Mouse (Mus musculus) layer of hippocampus, adult 9-10 months (tissue): Measurements from ENCODE around the gene Igf2bp1.

Experiments
- DNase-seq: peaks from one replicate; pipeline ENCODE4 v3.0.0; 2022; ENCODE audit warnings: low spot score

Igf2bp1 gene

DNA sequence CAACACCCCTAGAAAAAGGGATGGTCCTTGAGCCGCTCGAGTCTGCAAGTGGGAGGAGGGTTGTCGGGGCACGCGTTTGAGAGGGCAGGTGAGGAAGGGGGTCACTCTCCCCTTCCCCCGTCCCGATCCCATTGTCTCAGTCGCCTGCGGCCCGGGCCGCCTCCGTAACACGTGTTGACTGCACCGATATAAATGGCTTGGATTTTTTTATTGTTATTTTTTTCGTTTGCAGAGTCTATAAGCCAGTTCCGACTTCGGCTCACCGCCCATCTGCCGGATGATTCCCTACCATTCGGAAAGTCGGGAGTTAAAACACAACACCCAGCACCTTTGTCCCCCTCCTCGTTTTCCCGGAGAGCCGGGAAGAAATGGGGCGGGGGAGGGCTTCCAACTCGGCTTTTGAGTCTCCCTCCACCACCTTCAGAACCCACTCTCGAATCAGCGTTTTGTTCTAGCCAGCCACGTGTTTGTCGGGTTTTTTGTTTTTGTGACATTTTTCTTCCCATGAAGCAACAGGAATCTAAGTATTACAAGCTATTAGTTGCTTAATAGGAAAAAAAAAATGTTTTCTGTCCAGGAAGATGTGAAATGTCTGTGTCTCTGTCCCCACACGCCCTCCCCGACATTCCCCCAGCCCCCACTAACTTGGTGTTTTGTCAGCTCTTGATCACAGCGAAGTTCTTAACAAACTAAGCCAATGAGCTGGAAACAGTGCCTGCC, 1.9 kb upstream of the Igf2bp1 start:
- no peak for DNase-seq

DNA sequence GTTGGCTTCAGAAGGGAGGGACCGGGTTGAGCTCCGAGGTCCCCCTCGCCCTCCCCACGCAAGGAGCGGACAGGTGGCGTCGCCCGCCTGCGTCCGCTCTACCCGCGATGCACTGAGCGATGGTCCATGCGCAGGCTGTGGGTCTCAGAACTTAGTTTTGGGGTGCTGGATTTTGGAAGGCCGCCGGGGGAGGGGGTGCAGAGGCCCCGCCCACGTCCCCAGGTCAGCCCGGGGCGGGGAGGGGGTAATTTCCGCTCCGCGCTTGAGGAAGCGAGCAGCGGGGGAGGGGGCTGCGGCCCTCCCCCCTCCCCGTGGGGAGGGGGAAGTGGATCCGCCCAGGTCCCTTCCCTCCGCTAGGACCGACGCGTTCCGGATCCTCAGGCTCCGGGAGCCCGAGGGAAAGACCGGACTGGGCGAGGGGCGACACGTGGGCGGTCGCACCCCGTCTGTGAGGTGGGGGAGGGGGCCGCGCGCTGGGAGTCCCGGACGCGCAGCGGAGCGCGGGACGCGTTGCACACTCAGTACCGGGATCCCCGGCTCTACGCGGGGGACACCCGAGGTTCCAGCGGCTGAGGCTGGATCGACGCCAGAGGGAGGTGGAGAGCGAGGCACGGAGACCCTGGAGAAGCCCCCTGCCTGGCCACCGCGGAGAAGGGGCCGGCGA, 1.2 kb upstream of the Igf2bp1 start:
- DNase-seq: no peak

DNA sequence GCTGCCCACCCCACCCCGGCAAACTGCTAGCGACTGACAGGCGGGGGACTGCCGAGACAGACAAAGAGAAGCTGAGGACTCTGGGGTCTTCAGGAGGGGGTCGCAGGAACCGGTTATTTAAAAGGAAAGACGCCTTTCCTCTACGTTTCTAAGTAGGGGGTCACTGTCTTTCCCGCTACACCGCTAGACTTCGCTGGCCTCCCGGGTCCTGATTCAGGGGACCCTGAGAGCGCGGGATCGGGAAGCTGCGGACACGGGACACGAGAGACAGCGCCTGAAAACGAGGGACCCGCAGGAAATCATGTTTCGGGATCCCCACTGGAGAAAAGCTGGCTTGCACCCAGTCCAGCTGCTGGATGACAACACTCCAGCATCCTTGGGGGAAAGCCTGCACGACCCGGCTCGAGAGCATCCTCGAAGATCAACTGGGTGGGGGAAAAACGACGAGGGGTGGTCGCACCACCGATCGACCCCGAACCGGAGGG, 669 bp upstream of the Igf2bp1 start:
- no peak for DNase-seq

DNA sequence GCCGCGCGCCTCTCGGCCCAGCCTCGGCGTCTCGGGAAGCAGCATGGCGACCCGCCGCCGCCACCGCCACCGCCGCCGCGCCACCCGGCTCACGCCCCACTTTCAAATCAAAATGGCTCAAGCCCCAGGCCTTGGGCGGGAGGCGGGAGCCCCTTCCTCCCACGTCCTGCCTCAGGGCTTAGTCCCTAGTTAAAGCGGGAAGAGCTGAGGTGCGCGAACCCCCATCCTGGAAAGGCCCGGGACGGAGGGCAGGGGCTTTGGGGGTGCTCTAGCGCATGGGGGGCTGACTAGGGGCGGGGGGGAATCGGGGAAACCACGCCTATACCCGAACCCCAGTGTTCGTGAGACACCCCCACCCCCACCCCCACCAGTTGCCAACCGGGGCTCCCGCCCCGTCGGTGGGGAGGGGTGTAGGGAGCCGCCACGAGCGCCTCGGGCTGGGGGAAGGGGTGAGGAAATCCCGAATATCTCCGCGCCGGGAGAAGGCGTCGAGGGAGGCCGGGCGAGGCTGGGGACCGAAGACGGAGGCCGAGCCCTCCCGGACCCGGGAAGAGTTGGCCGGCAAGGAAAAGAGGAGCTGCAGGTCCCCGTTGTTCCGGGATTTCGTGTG, 842 bp downstream of the Igf2bp1 start:
- no peak for DNase-seq

DNA sequence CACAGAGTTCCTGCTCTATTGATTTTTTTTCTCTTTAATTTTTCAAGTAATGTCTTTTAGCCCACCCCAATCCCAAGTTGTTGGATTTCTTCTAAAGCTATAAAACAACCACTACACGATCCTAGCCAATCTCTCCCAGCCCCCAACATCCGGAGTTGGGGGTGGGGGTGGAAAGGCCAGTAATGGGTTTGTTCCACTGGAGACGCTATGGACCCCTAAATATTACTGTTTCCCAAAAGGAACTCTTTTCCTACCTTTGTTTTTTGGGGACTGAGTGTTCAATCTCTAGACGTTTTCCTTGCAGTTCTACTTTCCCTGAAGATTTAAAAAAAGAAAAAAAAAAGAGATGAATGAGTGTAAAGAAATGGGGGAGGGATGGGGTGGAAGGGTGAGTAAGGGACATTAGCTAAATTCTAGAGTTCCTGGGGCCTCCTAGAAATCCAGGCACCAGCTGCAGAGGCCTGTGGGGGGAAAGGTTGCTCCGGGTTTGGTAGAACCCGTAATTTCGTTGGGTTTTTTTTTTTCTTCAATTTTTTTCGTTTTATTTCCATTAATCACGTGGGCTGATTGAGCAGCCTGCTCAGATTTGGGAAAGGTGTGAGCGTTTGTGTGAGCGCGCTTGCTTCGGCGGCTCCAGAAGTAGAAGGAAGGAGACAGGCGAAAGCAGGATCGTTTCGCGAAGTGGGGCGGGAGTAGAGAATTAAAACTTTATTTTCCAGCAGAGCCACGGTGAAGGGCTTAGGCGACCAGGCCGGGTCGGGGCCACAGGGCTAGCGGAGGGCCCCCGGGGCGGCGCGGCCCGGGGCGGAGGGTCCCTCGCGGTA, 1.6 kb downstream of the Igf2bp1 start:
- no peak for DNase-seq

DNA sequence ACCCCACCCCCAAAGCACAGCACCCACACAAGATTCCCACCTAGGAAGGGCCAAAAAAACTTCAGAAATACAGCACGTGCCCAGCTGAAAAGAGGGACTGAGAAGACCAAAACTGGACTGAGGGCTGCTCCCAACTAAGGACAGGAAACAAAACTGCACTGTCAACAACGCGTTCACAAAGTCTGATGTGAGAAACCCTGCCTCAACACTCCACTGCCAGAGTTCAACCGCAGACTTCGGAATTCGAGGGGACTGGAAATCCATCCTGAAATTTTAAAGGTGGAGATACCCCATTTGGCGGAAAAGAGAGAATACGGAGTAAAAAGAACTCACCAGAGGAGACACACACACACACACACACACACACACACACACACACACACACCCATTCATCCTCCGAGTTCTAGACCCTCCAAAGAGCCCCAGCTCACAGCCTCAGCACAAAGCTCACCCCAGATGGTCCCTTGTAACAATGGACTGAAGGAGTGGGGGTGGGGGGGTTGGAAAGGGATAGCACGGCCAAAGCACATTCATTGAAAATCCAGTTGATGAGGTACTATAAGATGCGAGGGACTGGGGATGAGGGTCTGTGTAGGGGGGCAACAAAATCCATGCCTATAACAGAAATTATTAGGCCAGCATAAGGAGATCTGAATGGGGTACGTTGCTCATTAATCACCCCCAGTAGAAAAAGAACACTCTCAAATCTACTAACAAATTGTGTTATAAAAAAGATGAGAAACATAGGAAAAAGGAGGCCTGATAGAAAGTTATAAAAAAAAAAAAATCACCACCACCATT, 2.4 kb downstream of the Igf2bp1 start:
- no peak for DNase-seq

DNA sequence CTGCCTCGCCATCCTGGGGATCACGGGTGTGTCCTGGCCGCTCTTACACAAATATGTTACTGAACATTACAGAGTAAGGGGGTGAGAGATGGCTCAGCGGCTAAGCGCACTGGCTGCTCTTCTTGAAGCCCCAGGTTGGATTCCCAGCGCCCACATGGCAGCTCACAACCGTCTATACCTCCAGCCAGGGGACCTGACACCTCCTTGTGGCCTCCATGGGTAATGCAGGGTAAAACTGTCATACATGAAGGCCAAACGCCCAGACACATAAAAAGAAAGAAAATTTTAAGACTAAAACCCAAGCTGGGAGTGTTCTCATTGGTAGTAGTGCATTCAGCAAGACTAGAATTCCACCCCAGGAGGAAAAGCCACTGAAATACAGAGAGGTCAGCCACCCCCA, 11.6 kb downstream of the Igf2bp1 start:
- no peak for DNase-seq

DNA sequence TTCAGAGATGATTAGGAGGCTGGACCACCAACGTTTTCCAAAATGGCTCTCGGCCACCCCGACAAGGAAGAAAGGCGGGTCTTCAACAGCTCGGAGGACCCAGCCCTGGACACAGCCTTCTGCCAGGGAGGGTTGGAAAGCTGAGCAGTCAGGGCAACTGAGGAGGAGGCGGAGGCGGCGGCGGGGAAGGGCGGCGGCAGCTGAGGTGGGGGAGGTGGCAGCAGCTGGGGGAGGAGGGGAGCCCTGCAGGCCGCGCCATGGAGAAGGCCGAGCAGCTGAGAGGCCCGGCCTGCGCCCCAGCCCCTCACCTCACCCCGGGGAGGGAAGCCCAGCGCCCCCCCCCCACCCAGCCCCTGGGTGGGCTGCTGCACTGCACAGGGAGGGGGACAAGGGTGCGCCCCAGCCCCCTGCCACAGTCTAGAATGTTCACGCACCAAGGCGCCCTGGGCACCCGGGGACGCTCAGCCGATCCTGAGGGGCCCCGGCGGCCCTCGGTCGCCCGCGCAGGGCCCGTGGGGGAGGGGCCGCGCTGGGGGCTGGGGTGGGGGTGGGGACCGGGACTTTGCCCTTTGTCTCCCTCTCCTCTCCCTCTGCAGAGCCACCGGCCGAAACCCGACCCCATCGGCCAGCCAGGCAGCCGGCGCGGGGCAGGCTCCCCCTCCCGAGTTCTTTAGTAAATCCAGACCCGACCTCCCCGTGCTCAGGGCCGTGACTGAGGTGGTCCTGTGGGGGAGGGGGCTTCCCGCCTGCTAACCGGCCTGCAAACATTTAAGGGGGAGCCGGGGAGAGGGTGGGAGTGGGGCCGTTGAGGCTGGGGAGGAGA, 14.6 kb downstream of the Igf2bp1 start:
- no peak for DNase-seq

DNA sequence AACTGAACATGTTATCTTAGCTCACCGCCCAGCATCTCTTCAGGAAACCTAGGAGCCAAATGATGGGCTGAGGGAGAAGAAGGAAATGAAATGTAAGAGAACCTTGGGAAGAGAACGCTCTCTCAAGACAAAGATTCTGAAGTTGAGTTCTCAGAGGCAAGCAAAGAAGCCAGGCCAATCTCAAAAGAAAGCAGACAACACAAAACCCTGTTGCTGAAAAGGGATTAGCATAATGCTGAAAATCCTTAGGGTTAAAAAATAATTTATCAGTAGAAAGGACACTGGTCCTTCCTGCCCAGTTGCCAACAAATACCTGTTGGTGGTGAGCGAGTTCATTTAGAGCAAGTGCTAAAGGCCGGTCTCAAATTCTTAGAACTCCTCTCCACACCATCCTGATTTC, 15.3 kb downstream of the Igf2bp1 start:
- DNase-seq: no peak

DNA sequence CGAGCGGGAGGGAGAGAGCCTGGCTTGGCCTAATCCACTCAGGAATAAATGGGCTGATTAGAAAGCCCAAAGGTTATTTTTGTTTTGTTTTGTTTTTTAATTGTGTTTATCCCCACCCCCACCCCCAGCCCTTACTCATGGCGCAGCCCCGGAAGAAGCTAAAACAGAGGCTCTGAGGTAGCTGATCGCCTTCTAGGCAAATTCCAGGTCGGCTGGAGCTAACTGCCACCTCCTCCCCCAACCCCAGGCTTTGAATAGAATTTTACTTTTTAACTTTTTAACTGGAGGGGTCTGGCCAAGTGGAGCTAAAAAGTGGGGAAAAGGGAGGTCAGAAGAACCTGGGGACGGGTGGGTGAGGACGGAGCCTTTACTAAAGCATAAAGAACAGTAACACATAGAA, 15.9 kb downstream of the Igf2bp1 start:
- DNase-seq: no peak

DNA sequence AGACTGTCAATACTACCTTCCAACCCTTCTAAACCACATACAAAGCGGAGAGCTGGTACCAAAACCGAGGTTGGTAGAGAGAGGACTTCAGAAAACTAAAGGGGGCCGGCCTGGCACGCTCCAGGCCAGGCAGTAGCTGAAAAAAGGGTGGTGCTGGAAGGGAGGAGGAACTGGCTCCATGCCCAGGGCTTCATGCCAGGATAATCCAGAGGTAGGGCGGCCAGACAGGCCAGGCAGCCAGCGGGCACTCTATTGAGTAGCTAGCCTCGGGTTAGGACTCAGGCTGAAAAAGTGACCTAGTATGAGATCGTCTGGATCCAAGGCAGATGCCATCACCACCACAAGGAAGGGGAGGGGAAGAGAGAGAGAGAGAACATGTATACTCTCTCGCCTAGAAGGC, 17.2 kb downstream of the Igf2bp1 start:
- DNase-seq: no peak

DNA sequence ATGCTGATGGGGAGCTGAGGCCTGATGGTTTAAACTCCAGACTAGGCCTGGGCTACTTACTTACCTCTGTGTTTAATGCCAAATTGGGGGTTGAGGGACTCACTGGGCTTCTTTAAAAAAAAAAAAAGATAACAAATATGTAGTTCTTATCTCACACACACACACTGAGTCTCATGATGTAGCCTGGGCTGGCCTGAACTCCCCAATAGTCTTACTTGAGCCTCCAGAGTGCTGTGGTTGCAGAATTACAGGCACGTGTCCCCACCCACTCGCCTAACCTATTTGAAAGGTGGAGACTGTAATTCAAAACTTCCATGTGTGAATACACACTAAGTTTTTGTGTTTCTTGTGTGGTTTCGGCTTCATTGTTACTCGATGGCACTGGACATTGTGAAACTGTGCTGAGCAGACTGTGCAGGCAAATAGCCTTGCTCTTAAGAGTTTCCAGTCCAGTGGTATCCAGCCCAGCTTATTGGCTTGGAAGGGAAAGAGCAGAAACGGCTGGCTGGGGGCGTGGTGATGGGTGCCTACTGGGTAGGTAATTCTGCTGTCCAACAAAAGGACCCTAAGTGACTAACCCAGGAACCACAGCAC, 17.8 kb downstream of the Igf2bp1 start:
- no peak for DNase-seq

DNA sequence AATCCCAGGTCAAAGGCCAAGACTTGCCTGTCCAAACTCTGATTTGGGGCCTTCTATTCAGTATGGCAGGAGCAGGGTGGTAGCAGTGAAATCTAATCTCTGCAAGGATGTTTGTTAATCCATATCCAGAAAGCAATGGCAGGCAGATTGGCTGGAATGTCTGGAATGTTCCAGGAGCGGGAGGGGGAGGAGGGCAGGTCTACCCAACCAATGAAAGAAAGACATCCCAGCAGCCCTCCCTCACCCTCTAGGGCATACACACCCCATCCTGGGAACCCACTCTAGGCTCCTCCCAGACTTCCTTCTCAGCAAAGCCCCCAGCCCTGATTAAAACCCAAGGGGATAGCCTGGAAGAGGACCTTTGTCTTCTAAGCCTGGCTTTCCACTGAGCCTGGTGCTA, 23.3 kb downstream of the Igf2bp1 start:
- DNase-seq: no peak

DNA sequence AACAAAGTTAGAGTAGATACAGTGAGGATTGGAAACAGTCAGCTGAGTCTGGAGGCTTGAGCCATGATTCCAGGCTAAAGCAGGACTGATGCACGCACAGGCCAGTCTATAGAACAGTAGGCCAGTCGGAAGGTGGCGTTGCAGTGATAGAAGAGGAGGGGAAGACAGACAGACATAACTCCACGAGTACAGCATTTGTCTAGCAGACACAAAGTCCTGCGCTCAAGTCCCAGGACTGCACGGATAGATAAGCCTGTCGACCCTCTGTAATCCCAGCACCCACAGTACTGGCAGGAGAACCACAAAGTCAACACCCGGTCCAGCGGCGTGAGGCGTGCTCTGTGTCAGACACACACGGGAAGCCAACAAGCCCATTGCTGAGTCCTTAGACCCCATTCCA, 23.9 kb downstream of the Igf2bp1 start:
- no peak for DNase-seq

DNA sequence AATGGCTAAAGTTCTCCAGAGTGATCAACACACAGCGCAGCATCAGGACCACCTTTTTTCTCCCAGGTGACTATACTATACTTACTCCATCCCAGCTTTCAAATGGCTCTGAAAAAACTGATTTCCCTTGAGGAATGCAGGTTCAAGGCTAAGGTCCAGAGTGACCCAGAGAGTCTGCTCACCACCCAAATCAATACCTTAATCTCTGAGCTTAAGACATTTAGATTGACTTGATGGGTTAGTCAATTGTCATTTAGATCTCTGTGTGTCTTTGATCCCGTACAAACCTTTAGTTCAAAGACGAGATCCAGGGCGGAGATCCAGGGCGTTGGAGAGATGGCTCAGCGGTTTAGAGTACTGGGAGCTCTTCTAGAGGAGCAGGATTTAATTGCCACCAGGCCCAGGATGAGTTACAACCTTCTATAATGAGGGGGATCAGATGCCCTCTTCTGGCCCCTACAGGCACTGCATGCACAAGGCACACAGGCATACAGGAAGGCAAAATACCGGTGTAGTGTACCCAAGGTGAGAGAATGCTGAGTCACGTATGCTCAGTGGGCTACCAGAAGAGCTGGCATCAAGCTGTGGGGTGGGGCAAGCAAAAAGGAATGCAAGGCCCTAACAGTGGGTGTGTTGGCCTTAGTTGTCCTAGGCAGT, 24.9 kb downstream of the Igf2bp1 start:
- DNase-seq: no peak

DNA sequence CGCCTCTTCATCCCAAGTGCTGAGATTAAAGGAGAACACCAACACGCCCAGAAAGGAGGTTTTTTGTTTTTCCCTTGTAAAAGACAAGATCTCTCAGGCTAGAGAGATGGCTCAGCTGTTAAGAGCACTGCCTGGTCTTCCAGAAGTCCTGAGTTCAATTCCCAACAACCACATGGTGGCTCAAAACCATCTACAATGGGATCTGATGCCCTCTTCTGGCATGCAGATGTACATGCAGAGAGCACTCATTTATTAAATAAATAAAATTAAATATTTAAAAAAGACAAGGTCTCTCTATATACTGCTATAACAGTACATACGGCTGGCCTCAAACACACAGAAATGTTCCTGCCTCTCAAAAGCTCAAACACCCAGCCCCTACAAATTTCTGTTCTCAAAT, 27.3 kb downstream of the Igf2bp1 start:
- DNase-seq: no peak

DNA sequence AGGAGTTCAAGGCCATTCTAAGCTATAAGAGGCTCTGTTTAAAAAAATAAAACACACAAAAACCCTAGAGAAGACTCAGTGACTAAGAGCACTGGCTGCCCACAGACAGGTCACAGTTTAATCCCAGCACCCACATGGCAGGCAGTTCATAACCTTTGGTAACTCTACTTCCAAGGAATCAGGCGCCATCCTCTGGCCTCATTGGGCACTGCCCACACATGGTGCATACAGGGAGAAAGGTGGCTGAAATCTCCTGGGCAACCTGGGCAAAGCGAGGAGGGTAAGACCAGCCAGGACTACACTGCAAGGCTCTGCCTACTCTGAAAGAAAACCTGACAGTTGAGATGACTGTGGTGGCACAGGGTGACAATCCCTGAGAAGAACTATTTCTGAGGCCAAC, 29.4 kb downstream of the Igf2bp1 start:
- no peak for DNase-seq

DNA sequence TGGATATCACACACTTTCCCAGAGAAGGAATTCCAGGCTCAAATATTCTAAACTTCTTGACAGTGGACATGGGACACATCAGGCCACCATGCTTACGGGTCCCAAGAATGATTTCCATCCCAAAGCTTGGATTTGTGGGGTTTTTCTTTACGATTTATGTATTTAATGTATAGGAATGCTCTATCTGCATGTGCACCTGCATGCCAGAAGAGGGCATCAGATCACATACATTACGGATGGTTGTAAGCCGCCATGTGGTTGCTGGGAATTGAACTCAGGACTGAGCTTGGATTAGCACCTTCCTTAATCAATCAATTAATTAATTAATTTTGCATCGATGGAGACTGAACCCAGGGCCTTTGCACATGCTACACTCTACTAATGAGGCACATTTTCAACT, 30.0 kb downstream of the Igf2bp1 start:
- DNase-seq: no peak

DNA sequence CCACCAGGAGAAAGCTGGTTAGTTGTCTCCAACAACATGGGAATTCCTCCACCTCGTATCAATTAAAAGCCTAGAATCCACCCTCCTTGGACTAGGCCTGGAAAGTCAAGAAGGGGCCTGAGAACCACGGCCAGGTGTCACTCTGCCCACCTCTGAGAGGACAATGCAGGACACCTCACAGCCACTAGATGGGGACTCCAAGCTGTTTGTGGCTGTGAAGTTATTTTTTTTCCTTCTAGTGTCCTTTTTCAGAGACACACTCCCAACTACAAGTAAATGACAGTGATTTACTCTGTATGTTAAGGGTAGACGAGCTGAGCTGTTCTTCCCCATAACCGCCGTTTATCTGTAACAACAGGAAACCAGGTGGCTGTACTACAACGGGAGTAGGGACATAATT, 32.6 kb downstream of the Igf2bp1 start:
- no peak for DNase-seq

DNA sequence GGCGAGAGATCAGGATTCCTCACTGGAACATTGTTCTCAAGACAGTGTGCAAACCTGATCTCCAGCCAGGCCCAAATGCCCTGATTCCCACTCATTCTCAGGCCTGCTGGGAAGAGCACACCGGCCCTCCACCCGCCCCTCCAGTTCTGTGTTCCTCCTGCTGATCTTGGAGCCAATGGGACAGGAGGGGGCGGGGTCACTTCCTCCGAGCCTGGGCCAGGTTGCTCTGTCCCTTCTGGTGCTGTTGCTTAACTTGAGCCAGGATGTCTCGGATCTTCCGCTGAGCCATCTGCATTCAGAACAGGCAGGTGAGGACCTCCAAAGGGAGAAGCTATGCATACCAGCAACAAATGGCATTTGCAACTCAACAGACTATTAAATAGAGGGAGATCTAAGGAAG, 42.4 kb downstream of the Igf2bp1 start:
- no peak for DNase-seq
